49 mouse cellular contexts compared by ENCODE assay signal in genomic region chr1:20674615-20675014, GRCm38 (mm10). TPM values are rescaled to one million over a fixed set of nuclear protein-coding genes. Genes with fewer than 3 reads are reported as not detected.
"Had no signal": no experiment of that assay in that cellular context is flagged by ENCODE, and none has a peak within 500 bp of the region (broad histone marks: within the 10 kb centered on the region; RNA-seq: fewer than 3 reads in every experiment).

No protein-coding gene starts in this region.

- H3K9ac ChIP-seq: heart, embryonic 12.5 days; heart, embryonic 13.5 days; heart, embryonic 15.5 days; hindbrain, embryonic 12.5 days; hindbrain, embryonic 13.5 days; hindbrain, embryonic 14.5 days; hindbrain, embryonic 15.5 days; intestine, embryonic 15.5 days; kidney, embryonic 15.5 days had no signal

- H3K27ac ChIP-seq: heart, embryonic 10.5 days; heart, embryonic 13.5 days; heart, embryonic 15.5 days; hindbrain, embryonic 12.5 days; hindbrain, embryonic 13.5 days; hindbrain, embryonic 14.5 days; hindbrain, embryonic 15.5 days; hindbrain, postnatal 0 days; intestine, embryonic 15.5 days; kidney, embryonic 15.5 days; kidney, postnatal 0 days; layer of hippocampus, adult 2 months had no signal

- H3K4me2 ChIP-seq: heart, embryonic 11.5 days; heart, embryonic 12.5 days; heart, embryonic 13.5 days; heart, embryonic 15.5 days; hindbrain, embryonic 12.5 days; hindbrain, embryonic 13.5 days; hindbrain, embryonic 14.5 days; hindbrain, embryonic 15.5 days; intestine, embryonic 15.5 days; kidney, embryonic 15.5 days had no signal

- H3K4me3 ChIP-seq: heart, embryonic 10.5 days; heart, embryonic 12.5 days; heart, embryonic 13.5 days; heart, embryonic 15.5 days; hindbrain, embryonic 12.5 days; hindbrain, embryonic 13.5 days; hindbrain, embryonic 15.5 days; intestine, embryonic 15.5 days; kidney, embryonic 15.5 days; layer of hippocampus, adult 2 months had no signal

- ATAC-seq: hindbrain, postnatal 0 days; inflammation-experienced regulatory T-cells, adult 6 months; intestine, embryonic 15.5 days; intestine, embryonic 16.5 days; intestine, postnatal 0 days had no signal

- H3K27me3 ChIP-seq: heart, embryonic 12.5 days; heart, embryonic 13.5 days; heart, embryonic 15.5 days; hindbrain, embryonic 12.5 days; hindbrain, embryonic 13.5 days; hindbrain, embryonic 15.5 days; intestine, embryonic 15.5 days; kidney, embryonic 15.5 days had no signal

- H3K36me3 ChIP-seq: heart, embryonic 10.5 days; heart, embryonic 12.5 days; heart, embryonic 13.5 days; heart, embryonic 15.5 days; hindbrain, embryonic 12.5 days; hindbrain, embryonic 13.5 days; hindbrain, embryonic 15.5 days; intestine, embryonic 15.5 days; kidney, embryonic 15.5 days had no signal

- H3K4me1 ChIP-seq: heart, embryonic 15.5 days; hindbrain, embryonic 15.5 days; intestine, embryonic 15.5 days; kidney, embryonic 15.5 days had no signal

- H3K9me3 ChIP-seq: heart, embryonic 10.5 days; heart, embryonic 12.5 days; heart, embryonic 13.5 days; heart, embryonic 15.5 days; hindbrain, embryonic 12.5 days; hindbrain, embryonic 13.5 days; hindbrain, embryonic 15.5 days; intestine, embryonic 15.5 days; kidney, embryonic 15.5 days had no signal

- DNase-seq: heart, postnatal 10 days; heart, postnatal 14 days; heart, postnatal 36 days; heart, postnatal 4 days; kidney, adult 11 months; kidney, adult 18-20 months; kidney, adult 2 months; kidney, adult 8-10 months; kidney, adult 9 months; kidney, postnatal 10 days; kidney, postnatal 14 days; kidney, postnatal 25 days; kidney, postnatal 36 days; kidney, postnatal 4 days; layer of hippocampus, adult 9-11 months; layer of hippocampus, postnatal 36 days had no signal

RNA-seq across cellular contexts. Expression of gene Il17a, which starts 56.1 kb away (rescaled TPM):
- total RNA-seq: heart, adult 8-10 months; heart, postnatal 10 days; heart, postnatal 14 days; heart, postnatal 25 days; heart, postnatal 36 days; heart, postnatal 4 days; hematopoietic stem cell, adult 5-6 weeks; hindbrain, postnatal 0 days; layer of hippocampus, adult 18-20 months; layer of hippocampus, adult 2 months; layer of hippocampus, adult 8-10 months; layer of hippocampus, postnatal 10 days; layer of hippocampus, postnatal 14 days; layer of hippocampus, postnatal 25 days; layer of hippocampus, postnatal 36 days; left cerebral cortex, adult 18-20 months had no signal
- polyA plus RNA-seq: heart, embryonic 10.5 days; heart, embryonic 11.5 days; heart, embryonic 12.5 days; heart, embryonic 13.5 days; heart, embryonic 14.5 days; heart, embryonic 15.5 days; heart, embryonic 16.5 days; heart, postnatal 0 days; hindbrain, embryonic 11.5 days; hindbrain, embryonic 12.5 days; hindbrain, embryonic 13.5 days; hindbrain, embryonic 14.5 days; hindbrain, embryonic 15.5 days; hindbrain, postnatal 0 days; intestine, embryonic 14.5 days; intestine, embryonic 15.5 days; intestine, embryonic 16.5 days; intestine, postnatal 0 days; kidney, adult 2 months; kidney, embryonic 14.5 days; kidney, embryonic 15.5 days; kidney, embryonic 16.5 days; kidney, postnatal 0 days had no signal

RNA-seq across cellular contexts. Expression of gene Pkhd1, which starts 56.8 kb away (rescaled TPM):
- total RNA-seq: heart, adult 8-10 months; heart, postnatal 10 days; heart, postnatal 14 days; heart, postnatal 25 days; heart, postnatal 36 days; heart, postnatal 4 days; hematopoietic stem cell, adult 5-6 weeks; hindbrain, postnatal 0 days; layer of hippocampus, postnatal 36 days had no signal
- polyA plus RNA-seq: heart, embryonic 11.5 days; heart, embryonic 12.5 days; heart, embryonic 13.5 days; heart, embryonic 14.5 days; heart, embryonic 15.5 days; heart, embryonic 16.5 days; heart, postnatal 0 days; hindbrain, embryonic 12.5 days; hindbrain, embryonic 13.5 days; inflammation-experienced regulatory T-cells, adult 6 months had no signal
